Mouse (Mus musculus) embryonic facial prominence, embryonic 11.5 days (tissue): ENCODE measurements around the gene Axl. TPM values are rescaled to one million over a fixed set of nuclear protein-coding genes. Genes with fewer than 3 reads are reported as not detected.
A peak's percentile ranks its signal among the peaks of the same experiment; 100 is the strongest.

Experiments
- ATAC-seq: fragments of 200-750 bp; cut with Nextera tagmentation; replicated peaks from 2 replicates; pipeline ENCODE4 v1.8.0; 2017; ENCODE audit warnings: low read depth; ENCODE audit not compliant: insufficient number of reproducible peaks, low FRiP score, low TSS enrichment
- DNase-seq: peaks from one replicate; pipeline ENCODE4 v3.0.0-alpha.2; 2015; ENCODE audit warnings: low spot score
- H3K27ac ChIP-seq: fragments of 300-500 bp; sonication (generic); replicated peaks from 2 replicates; pipeline ENCODE4 v1.5.1; 2014; ENCODE audit warnings: mild to moderate bottlenecking, low read depth, low read length, control low read depth
- H3K27me3 ChIP-seq: fragments of 300-500 bp; sonication (generic); 2 replicates; pipeline ENCODE4 v1.6.1; 2014; ENCODE audit warnings: mild to moderate bottlenecking, low read length, moderate library complexity, mixed read lengths; ENCODE audit not compliant: control insufficient read depth, insufficient read depth
- H3K36me3 ChIP-seq: fragments of 300-500 bp; sonication (generic); replicated peaks from 2 replicates; pipeline ENCODE4 v1.6.1; 2014; ENCODE audit warnings: low read depth, mild to moderate bottlenecking, low read length, moderate library complexity, mixed read lengths; ENCODE audit not compliant: control insufficient read depth, insufficient read depth
- H3K4me1 ChIP-seq: fragments of 300-500 bp; sonication (generic); 2 replicates; pipeline ENCODE4 v1.6.1; 2014; ENCODE audit warnings: low read length, mixed read lengths; ENCODE audit not compliant: control insufficient read depth, insufficient read depth
- H3K4me2 ChIP-seq: fragments of 300-500 bp; sonication (generic); 2 replicates; pipeline ENCODE4 v1.6.1; 2014; ENCODE audit warnings: low read depth, mild to moderate bottlenecking, control low read depth, low read length, moderate library complexity
- H3K4me3 ChIP-seq: fragments of 300-500 bp; sonication (generic); 2 replicates; pipeline ENCODE4 v1.5.1; 2014; ENCODE audit warnings: low read depth, low read length, control low read depth
- H3K9ac ChIP-seq: fragments of 300-500 bp; sonication (generic); replicated peaks from 2 replicates; pipeline ENCODE4 v1.6.1; 2014; ENCODE audit warnings: mild to moderate bottlenecking, control low read depth, low read length
- H3K9me3 ChIP-seq: fragments of 300-500 bp; sonication (generic); replicated peaks from 2 replicates; pipeline ENCODE4 v1.6.1; 2016; ENCODE audit warnings: mild to moderate bottlenecking, low read length, inconsistent platforms, mixed read lengths; ENCODE audit not compliant: control insufficient read depth
- WGBS: fragments of 180-500 bp; shearing (Covaris S2); extraction: QIAGEN DNeasy Blood & Tissue Kit; methylation state at CpG from one replicate; pipeline ENCODE4 v1.1.7; 2014; 5-methylcytosine and 5-hydroxymethylcytosine counted together
- polyA plus RNA-seq: library from polyadenylated mRNA; unstranded; fragments of >200 nt; fragmentation: Nextera tagmentation; extraction: Ambion mirVana; gene quantifications from 2 replicates; pipeline ENCODE4 v1.2.1, GENCODE M21; 2014

Axl gene
- polyA plus RNA-seq, 1 experiment from 2014 or later, result 36.4 TPM

GRCm38 (mm10) chr7:25816241-25816919 is 27.9 kb upstream of the Axl start, which contains the start of gene Cyp2s1:
Cyp2s1 (minus strand) TSS chr7:25816913.
- no peaks in the 10 kb centered on the region for H3K36me3 ChIP-seq
- peak within 1 kb of the TSS; percentile 58 for H3K9ac ChIP-seq
- H3K27me3 ChIP-seq, result no peaks in the 10 kb centered on the region
- ATAC-seq (peak; percentile 75), DNase-seq (peak; percentile 46)
- H3K4me2 ChIP-seq, result peak within 1 kb of the TSS; percentile 91
- under 1% methylated on average over 38 of the region's 40 CpGs for WGBS
- no peaks in the 10 kb centered on the region for H3K9me3 ChIP-seq
- H3K4me3 ChIP-seq, result peak within 1 kb of the TSS; percentile 45
- no peak within 1 kb of the TSS for H3K27ac ChIP-seq
- no peaks in the 10 kb centered on the region; the same call in 1 of the 2 replicates for H3K4me1 ChIP-seq

DNA sequence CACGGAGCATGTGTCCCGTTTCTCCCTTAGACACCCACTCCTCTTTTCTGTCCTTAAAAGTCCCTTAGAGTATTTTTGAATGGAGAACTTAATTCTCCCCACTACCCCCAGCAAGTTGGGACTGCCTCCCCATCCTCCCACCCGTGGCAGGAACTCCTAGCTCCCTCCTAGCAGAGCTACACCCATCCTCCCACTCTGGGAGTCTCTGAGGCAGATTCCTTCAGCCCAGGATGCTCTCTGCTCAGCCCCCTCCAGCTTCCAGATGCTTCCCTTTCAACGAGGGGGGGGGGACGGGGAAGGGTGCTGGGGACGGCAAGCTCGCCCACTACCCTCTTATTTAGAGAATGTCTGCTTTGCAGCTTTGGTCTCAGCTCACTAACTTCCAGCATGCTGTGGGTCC is 27.1 kb upstream of the Axl start:
- H3K4me3 ChIP-seq, result peak overlapping the region; percentile 45
- peak overlapping the region; percentile 58; the same call in 1 of the 2 replicates for H3K9ac ChIP-seq
- ATAC-seq (no peak; the same call in 1 of the 2 replicates), DNase-seq (no peak)
- 23% methylated on average over 7 of the region's 7 CpGs for WGBS
- H3K4me2 ChIP-seq, result peak overlapping the region; percentile 91
- H3K36me3 ChIP-seq, result no peaks in the 10 kb centered on the region
- no peaks in the 10 kb centered on the region for H3K27me3 ChIP-seq
- no peak overlapping the region for H3K27ac ChIP-seq
- H3K9me3 ChIP-seq, result no peaks in the 10 kb centered on the region
- H3K4me1 ChIP-seq, result no peaks in the 10 kb centered on the region; the same call in 1 of the 2 replicates

DNA sequence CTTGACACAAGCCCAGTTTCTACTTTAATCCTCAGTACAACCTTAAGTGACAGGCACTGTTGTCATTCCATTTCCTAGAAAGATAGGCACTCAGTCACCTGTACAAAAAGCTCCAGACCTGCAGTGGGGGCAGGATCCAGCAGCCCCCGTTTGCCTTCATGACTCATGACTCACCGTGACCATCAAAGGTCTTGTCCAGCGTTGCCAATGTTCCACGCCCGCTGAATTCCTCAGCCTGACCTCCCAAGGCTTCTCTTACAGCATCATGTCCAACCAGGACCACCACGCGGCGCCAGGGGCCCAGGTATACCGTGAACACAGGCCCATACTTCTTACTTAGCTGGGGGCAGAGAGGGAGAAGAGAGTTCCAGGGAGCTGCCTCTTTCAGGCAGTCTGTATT is 26.2 kb upstream of the Axl start:
- Histone ChIP-seq H3K27me3 (no peaks in the 10 kb centered on the region), H3K27ac (no peak overlapping the region), H3K9me3 (no peaks in the 10 kb centered on the region), H3K4me2 (no peak overlapping the region), H3K4me3 (no peak overlapping the region), H3K36me3 (no peaks in the 10 kb centered on the region), H3K4me1 (no peaks in the 10 kb centered on the region; the same call in 1 of the 2 replicates), H3K9ac (no peak overlapping the region)
- ATAC-seq, result no peak
- no peak for DNase-seq
- 84% methylated on average over 9 of the region's 9 CpGs for WGBS

DNA sequence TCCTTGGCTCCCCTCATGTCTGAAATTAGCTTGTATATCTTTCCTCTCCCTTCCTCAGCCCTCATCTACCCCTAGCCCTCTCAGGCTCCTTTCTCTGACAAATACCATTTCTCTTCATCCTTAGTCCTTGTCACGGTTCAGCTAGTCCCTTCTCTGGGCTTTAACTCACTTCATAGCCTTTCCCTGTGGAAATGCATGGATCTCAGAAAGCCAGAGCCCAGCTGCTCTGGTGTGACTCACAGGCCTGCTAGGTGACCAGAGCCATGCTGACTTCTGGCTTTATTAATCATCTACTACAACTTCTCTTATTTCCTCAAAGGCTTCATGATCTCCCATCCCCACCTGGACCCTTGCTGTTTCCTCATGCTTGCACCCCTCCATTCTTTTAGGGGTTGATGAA is 23.7 kb upstream of the Axl start:
- no peaks in the 10 kb centered on the region for H3K9me3 ChIP-seq
- DNase-seq, result no peak
- WGBS, result 71% methylated on average over 1 of the region's 1 CpGs
- H3K9ac ChIP-seq, result no peak overlapping the region
- no peak for ATAC-seq
- no peak overlapping the region for H3K4me3 ChIP-seq
- H3K4me1 ChIP-seq, result no peaks in the 10 kb centered on the region; the same call in 1 of the 2 replicates
- no peaks in the 10 kb centered on the region for H3K27me3 ChIP-seq
- H3K4me2 ChIP-seq, result no peak overlapping the region
- H3K27ac ChIP-seq, result no peak overlapping the region
- no peaks in the 10 kb centered on the region for H3K36me3 ChIP-seq

DNA sequence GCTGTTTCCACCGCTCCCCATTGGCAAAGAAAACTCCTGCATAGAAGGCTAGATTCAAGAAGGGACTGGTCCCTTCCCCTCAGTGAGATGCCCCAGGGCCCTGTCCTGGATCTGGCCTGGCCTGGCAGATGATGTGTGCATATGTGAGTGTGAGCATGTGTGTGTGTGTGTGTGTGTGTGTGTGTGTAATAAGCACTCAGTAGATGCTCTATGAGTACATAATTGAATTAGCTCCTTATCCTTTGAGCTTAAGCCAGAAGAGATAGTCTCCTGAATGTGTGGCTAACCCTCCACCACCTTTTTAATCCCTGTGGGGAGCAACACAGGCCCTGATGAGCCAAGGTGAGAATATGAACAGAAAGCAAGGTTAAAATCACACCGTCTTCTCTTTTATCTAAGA is 23.2 kb upstream of the Axl start:
- Histone ChIP-seq H3K27me3 (no peaks in the 10 kb centered on the region), H3K4me3 (no peak overlapping the region), H3K9me3 (no peaks in the 10 kb centered on the region), H3K27ac (no peak overlapping the region), H3K36me3 (no peaks in the 10 kb centered on the region), H3K4me1 (no peaks in the 10 kb centered on the region; the same call in 1 of the 2 replicates), H3K4me2 (no peak overlapping the region; the same call in 1 of the 2 replicates), H3K9ac (no peak overlapping the region)
- DNase-seq (no peak), ATAC-seq (no peak)
- WGBS, result 54% methylated on average over 2 of the region's 2 CpGs

GRCm38 (mm10) chr7:25805631-25806343 is 17.3 kb upstream of the Axl start:
- Histone ChIP-seq H3K27me3 (no peaks in the 10 kb centered on the region), H3K4me1 (0 out of 2 replicates have a peak, but pooled peaks cover 2% of the 10 kb centered on the region), H3K36me3 (no peaks in the 10 kb centered on the region), H3K9me3 (no peaks in the 10 kb centered on the region), H3K9ac (peak overlapping the region; percentile 5; the same call in 1 of the 2 replicates), H3K27ac (no peak overlapping the region), H3K4me3 (no peak overlapping the region), H3K4me2 (peak overlapping the region; percentile 6; the same call in 1 of the 2 replicates)
- ATAC-seq (no peak; the same call in 1 of the 2 replicates), DNase-seq (peak; percentile 92)
- 27% methylated on average over 21 of the region's 21 CpGs for WGBS

- Histone ChIP-seq H3K9ac (no peak overlapping the region), H3K36me3 (no peaks in the 10 kb centered on the region), H3K27me3 (no peaks in the 10 kb centered on the region), H3K9me3 (no peaks in the 10 kb centered on the region), H3K4me1 (0 out of 2 replicates have a peak, but pooled peaks cover 2% of the 10 kb centered on the region), H3K4me2 (no peak overlapping the region), H3K27ac (no peak overlapping the region), H3K4me3 (no peak overlapping the region)
- no peak for ATAC-seq
- 81% methylated on average over 4 of the region's 4 CpGs for WGBS
- DNase-seq, result no peak
Observed at GRCm38 (mm10) chr7:25804792-25805191, 16.3 kb upstream of the Axl start.

DNA sequence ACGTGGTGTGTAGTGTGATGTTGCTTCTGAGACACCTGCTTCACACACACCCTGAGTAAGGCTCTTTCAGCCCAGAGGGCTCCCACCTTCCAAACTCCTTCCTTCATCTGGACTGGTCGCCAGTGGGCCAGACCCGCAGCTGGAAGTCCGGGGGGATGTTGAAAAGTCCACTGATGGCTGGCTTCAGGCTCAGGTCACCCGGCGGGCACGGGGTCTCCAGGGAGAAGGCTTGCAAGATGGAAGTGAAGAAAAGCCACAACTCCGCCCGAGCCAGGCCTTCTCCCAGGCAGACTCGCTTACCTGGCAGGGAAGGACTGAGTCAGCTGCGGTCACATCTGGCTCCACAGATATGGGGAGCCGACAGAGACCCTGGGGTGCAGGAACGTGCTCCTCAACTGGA is 15.0 kb upstream of the Axl start:
- Histone ChIP-seq H3K9me3 (no peaks in the 10 kb centered on the region; the same call in 1 of the 2 replicates), H3K9ac (no peak overlapping the region), H3K27ac (no peak overlapping the region), H3K4me3 (no peak overlapping the region), H3K36me3 (no peaks in the 10 kb centered on the region), H3K27me3 (no peaks in the 10 kb centered on the region), H3K4me1 (0 out of 2 replicates have a peak, but pooled peaks cover 2% of the 10 kb centered on the region), H3K4me2 (no peak overlapping the region)
- DNase-seq, result no peak
- 77% methylated on average over 13 of the region's 13 CpGs for WGBS
- no peak for ATAC-seq
